Mouse (Mus musculus) small intestine, adult 2 months (tissue): ENCODE data around the gene Ston2.

Source experiments
- CTCF ChIP-seq: fragments of 200-500 bp; IDR thresholded peaks from 2 replicates; pipeline ENCODE4 v1.5.1; 2012; ENCODE audit warnings: low read depth, mild to moderate bottlenecking, control low read depth, inconsistent platforms, low read length, moderate library complexity, mixed read lengths; ENCODE audit not compliant: insufficient replicate concordance, insufficient read length; ENCODE audit errors: extremely low read depth
- POLR2A ChIP-seq: fragments of 200-500 bp; IDR thresholded peaks from 2 replicates; pipeline ENCODE4 v1.6.1; 2012; ENCODE audit warnings: low read depth, mild to moderate bottlenecking, control low read depth, inconsistent platforms, low read length, moderate library complexity

DNA sequence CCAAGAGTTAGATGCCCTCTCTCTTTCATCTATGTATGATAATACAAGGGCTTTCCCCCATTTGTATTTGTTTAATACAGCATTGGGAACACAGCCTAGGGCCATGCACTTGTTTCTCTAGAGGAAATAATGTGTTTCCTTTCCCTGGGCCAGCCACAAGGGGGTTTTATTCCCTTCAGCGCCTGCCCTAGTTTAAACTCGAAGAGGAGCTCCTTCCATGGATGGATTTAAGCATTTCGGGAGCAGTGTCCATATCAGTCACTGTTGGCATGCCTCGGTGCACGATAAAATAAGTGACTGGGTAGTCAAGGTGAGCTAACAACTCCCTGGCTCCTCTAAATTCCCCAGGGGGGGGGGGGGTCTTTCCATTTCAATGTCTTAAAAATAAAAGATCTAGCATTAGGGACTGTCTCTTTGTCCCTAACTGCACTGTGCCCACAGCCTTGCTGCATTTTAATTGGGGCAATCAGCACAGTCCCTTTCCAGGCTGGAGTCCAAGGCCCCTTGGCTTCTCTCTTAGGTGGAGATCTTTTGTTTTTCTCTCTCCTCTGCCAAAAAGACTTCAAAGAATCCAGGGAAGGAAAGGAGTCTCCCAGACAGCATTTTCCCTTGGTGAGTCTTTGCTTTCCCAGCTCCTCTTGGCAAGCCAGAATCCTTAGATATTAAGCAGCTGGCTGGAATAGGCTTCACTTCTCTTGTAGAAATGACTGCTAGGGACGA lies 55.3 kb downstream of the Ston2 start:
- TF ChIP-seq POLR2A, result no peak
- TF ChIP-seq CTCF, result no peak
